Mouse (Mus musculus) layer of hippocampus, adult 11-12 months (tissue): ENCODE measurements around the gene Angptl3.

Experiments used
- DNase-seq: peaks from one replicate; pipeline ENCODE4 v3.0.0; 2022; ENCODE audit warnings: low spot score

Angptl3 gene

DNA sequence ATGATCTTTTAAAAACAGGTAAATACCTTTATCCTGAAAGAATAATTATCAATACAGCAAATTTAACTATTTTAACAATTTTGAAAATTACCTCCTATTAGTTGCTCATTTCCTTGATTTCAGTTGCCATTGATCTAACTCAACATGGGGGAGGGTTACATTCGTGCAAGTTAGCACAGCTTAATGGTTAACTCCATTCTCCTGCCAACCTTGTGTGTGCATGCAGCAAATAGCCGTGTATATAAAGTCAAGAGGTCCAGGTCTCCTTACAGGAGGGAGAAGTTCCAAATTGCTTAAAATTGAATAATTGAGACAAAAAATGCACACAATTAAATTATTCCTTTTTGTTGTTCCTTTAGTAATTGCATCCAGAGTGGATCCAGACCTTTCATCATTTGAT is at the start of gene Angptl3:
Gene Angptl3, plus strand, starts transcription at position 269 of the 400 bp plus-strand sequence.
- no peak for DNase-seq

DNA sequence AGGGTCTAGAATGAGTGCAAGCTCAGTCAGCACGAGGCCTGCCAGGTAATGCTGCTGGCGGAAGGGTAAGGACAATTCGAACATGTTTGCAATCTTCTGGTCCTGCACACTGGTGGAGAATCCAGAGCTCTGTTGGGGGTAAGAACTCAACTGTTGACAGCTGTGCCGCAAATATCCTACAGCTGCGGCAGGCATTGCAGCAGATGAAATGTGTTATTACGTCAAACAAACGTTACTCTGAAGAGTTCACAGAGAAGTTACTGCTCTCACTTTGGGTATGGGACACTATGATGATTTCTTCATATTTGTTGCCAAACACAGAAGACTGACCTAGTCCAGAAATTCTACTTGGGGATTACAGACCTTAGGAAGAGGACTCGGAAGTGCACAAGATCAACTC is 46.1 kb upstream of the Angptl3 start:
- DNase-seq = no peak

DNA sequence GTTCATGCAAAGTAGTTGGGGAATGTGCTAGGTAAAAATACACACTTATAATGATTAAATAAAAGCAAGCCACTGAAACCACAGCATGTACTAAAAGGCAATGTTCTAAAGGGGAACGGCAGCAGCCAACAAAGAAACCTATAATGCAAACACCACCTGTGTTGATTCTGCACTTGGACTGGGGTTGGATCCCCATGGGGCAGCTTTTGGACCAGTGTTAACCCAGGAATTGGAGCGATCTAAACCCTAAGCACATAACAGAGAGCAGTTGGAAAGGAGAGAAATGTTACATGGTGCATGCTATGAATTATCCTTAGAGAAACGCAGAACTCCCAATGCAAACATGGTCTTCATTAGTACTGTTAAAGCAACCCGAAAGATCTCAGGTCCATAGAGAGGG is 37.3 kb upstream of the Angptl3 start:
- DNase-seq = no peak

DNA sequence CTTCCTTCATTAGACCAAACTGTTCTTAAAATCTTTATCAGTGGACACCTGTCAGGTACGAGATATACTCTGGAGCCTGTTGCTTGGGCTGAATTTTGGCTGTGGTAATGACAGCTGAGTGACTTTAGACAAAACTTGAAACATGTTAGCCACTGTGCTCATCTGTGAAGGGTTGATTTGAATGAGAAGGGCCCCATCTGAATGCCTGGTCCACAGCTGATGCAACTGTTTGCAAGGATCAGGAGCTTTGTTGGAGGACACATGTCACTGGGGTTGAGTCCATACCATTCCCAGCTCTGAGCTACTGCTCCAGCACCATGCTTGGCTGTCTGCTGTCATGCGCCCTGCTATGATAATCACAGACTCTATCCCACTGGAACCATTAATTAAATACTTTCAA is 25.2 kb upstream of the Angptl3 start:
- no peak for DNase-seq

DNA sequence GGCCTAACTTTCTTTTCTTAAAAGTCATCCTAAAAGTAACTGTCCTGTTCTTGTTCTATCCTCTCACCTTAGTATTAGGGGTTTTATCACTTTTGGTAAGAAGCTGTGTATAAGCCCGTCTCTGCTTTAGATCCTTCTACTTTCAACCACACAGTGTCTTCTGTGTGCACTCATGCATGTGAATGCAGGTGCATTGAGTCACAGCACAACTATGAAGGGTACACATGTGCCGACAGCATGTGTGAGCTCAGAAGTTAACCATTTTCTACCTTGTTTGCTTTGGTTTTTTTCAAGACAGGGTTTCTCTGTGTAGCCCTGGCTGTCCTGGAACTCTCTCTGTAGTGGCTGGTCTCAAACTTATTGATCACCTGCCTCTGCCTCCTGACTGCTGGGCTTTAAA is 24.4 kb upstream of the Angptl3 start:
- no peak for DNase-seq

DNA sequence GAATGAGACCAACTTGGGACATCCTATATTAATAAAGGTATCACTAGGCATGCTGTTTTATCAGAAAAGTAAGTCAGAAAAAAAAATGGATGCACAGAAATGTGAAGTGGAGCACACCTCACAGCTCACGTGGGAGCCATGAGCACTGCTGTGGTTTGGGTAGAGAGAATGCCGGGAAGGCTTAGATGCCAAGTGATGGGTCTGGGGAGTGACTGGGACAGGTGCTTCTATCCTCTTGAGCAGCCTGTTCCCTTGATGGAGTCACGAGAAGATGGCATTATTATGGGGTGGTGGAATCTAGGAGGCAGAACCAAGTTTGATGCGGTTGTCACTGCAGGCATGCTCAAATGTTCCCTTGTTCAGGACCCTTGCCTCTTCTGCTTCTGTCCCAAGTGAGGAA is 19.7 kb upstream of the Angptl3 start:
- no peak for DNase-seq

DNA sequence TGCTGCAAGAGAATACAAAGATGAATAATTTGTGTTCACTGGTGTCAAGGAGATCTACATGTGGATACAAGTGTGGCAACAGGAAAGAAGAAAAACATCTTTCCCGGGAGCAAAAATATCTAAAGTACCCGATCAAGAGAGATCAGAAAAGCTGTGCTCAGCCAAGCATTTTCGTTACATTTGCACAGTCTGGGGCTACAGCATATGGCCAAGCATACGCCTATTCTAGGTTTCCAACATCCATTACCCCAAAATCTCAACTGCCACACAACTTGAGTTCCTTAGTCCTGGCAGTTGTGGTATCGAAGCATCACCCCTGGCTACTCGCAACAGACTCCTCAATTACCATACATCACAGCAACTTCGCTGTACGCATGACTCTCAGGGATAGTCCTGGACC is 8.5 kb upstream of the Angptl3 start:
- no peak for DNase-seq

DNA sequence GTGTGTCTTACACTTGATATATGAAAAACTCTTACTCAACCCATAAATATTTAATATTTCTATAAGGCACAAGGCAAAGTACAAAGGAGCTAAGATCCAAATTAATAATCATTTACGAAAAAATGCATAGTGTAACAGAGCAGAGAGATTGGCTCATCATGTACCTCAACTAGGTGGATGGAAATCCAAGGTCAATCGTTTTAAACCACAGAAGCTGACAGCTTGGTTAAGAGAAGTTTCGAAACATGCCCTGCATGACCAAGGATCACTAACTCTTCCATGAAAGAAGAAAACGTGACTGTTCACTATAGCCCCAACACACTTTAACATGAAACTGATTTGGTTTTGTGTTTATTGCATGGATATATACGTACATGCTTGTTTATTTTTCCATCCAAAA is 2.4 kb upstream of the Angptl3 start:
- DNase-seq = no peak

DNA sequence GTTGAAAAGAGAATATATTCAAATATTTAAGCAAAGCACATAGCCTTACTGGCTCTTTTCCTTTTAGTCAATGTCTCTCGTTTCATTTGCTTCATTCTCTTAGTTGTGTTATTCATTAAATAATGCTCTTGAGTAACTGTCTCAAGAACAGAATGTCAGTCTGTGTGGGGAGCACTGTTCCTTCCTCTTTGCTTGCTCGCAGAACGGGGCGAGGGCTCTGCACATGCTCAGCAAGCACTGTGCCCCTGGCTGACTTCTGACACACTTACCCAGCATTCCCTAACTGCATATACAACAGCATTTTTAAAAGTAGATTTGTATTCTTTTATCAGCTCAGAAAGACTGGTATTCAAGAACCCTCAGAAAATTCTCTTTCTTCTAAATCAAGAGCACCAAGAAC is 2.2 kb downstream of the Angptl3 start:
- no peak for DNase-seq

DNA sequence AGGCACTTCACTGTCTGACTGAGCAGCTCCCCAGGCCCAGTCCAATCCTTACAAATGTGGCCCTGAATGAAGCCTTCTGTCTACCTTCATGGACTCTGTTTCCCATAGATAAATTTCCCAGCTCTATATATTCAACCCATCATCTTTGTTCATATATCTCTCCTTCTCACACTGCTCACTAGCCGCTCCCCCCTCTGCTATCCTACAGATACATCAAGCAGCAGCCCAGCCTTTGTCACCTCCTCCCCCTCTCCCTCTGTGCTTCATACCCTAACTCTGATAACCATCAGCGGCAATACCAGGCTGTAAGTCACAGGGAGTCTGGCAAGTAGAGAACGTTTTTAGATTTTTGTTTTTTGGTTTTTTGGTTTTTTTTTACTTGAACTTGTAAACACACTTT is 14.1 kb downstream of the Angptl3 start:
- no peak for DNase-seq

DNA sequence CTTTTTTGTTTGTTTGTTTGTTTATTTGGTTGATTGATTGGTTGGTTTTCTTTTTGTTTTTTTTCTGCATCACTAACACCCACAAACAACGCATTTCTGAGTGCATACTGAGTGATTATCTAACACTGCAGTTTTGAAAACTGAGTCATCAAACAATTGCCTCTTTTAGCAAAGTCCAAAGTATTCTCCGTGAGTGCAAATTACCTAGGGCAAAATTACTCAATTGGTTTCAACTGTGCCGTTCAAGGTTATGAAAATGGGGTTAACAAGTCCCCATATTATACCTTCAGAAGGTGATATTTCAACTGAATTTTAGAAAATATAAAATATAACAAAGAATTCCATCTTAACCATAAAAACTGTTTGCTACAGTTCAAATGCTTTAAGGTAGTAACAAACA is 15.7 kb downstream of the Angptl3 start:
- DNase-seq = no peak

DNA sequence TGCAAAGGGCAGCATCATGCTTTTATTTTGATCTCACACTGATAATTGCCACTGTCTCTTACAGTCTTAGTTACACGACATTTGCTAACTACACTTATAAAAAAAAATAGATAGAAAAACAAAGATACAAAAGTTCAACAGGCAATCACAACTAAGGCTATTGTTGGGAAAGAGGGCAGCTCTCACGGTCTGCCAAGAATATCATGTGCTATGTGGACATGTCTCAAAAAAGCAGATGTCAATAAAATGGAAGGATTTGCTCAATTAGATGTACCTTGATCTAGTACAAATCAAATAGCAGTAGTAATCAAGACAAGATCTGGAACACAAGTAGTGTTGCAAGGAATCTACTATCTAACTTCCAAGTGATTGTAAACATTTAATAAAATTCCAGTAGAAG is 17.8 kb downstream of the Angptl3 start:
- no peak for DNase-seq

DNA sequence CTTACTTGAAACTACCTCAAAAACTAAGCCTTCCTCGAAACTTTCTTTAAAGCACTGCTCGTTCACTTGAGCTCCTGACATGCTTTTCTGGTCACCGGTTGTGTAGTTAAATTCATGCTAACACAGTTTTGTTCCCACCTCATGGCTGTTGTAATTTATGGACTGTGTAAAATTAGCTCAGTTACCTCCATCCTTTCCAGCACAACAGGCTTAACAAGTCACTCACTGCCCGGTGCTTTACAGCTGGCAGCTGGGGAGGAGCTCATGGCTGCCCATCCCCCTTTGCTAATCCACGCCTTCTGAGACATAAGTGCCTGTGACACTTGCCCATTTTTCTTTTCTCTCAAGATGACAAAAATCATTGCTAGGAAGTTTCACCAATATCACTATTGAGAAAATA is 33.8 kb downstream of the Angptl3 start:
- DNase-seq = no peak

DNA sequence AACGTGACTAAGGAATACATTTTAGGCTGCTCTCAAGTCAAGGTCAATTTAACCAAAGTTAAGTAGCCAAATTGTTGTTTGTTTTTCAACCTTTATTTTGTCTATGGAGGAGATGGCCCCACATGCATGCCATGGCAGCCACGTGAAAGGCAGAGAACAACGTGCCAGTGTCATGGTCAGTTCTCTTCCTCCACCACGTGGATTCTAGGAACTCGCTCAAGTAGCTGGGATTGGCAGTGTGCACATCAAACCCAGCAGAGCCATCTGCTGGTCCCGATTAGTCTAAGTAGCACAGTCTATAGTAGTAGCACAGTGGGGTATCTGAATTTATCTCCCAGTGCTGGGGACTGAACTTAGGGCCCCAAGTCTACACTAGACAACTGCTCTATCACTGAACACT is 38.1 kb downstream of the Angptl3 start:
- DNase-seq = no peak

DNA sequence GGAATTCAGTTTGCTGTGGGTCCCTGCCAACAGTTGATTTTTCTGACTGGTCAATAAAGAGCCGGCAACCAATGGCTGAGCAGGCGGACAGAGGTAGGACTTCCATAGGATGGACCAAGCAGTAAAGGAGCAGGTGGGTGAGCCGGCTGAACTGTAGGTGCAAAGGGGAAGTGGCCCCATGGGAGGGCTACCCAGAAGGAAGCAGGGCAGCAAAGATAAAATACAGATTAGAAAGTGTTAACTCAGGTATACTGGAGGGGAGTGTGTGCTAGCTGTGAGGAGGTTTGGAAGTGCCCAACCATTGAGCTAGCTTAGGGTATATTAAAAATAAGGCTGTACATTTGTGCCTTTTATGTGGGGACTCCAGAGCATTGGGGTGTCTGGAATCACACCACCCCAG is 47.3 kb downstream of the Angptl3 start:
- no peak for DNase-seq

DNA sequence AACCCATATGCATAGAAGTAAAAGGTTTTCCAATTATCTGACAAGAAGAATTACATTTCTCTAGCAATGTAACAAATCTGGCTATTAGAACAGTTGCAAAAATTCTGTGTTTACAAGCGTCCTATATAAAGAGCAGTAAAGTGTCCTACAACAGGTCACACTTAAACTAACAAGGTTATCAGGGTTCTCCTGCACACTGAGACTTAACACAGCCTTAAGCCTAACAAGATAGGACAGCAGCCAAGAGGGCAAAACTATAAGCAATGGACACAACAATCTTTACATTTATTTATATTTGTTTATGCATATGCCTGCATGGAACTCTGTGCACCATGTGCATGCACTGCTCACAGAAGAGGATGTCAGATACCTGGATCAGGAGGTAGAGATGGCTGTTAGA is 50.4 kb downstream of the Angptl3 start:
- DNase-seq = no peak

DNA sequence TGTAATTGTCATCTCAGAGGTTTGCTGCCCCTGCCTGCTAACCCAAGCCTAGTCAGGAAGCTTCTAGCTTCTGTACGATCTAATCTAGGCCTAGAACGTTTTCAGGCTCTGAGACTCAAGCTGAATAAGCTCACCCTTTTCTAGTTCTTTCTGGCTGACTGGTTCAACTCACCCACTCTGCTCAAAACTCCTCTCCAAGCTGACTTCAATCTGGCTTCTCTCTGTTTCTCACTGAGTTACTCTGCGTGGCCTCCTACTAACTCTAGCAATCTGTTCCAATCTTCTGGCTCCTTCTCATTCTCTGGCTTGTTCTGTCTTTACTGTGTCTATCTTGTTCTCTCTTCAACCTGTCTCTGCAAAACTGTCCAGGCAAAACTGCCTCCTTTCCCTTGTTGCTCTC is 53.1 kb downstream of the Angptl3 start:
- no peak for DNase-seq

DNA sequence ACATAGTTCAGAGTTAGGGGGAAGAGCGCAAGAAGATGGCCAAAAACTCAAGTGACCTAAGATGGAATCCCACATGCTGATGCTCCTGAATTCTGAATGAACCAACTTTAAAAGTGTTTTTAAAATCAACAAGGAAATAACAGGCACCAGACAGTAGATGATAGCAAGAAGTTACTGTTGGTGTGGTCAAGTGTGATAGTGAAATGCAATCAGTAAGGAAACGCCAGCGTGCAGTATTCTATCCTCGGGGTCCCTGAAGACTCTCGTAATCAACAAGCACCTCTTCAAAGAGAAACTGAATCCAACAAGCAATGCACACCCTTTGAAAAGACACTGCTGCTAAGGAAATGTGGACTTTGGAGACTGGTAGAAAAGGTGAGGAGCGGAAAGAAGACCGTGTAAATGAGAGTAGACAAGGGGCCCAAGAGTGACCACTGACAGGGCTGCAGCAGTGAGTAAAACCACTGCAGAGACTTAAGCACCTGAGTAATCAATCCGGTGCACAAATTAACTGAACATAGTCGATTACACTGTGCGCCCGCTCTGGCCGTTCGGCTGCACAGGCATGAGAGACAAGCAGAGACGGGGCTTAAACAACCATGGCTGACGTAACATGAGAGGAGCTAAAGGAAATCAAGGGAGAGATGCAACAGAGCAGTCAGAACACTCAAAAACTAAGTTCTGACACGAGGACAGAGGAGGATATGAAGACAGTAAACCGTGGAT is 57.2 kb downstream of the Angptl3 start:
- no peak for DNase-seq

DNA sequence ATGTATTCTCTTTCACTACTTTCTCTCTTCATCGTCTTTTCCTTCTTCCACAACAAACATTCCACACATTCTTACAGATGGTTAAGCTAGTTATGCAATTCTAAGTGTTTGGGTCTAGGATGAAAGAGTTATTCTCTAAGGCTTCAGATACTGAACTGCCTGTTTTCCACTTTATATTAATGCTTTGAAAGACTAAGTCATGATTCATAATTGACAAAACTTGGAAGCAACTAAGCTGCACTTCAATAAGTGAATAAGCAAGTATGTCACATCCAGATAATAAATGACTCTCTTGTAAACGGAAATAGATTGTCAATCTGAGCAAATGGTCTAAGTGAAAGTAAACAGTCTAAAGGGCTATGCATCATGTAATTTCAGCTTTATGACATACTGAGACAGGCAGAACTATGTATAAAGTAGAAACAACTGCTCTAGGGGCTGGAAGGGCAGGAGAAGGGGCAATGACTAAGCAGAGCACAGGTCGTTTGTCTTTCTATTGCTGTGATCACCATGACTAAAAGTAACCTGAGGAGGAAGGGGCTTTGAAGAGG is 60.5 kb downstream of the Angptl3 start:
- no peak for DNase-seq

DNA sequence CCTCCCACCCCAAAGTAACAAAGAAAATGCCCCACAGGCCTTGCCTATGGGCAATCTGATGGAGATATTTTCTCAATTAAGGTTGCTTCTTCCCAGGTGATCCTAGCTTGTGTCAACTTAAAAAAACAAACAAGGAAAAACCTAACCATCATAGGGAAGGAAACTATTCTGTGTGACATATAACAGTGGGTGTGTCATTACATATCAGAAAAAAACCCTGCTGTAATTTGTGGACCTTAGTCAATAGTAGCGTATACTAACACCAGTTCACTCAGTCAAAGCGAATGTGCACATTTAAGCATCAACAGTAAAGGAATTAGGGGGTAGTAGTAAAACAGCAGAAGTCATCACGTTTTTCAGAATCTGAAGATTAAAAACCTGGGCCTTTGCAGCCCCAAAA is 61.0 kb downstream of the Angptl3 start:
- DNase-seq = no peak
